Mouse (Mus musculus) thymus, adult 2 months (tissue): ENCODE measurements around the gene Ttc22.

Experiments used
- CTCF ChIP-seq: fragments of 200-500 bp; IDR thresholded peaks from 2 replicates; pipeline ENCODE4 v1.5.1; 2012; ENCODE audit warnings: mild to moderate bottlenecking, control low read depth, low read length, moderate library complexity, borderline replicate concordance; ENCODE audit not compliant: control insufficient read depth, poor library complexity, insufficient read depth; ENCODE audit errors: extremely low read depth
- POLR2A ChIP-seq: fragments of 200-500 bp; IDR thresholded peaks from 2 replicates; pipeline ENCODE4 v1.6.1; 2012; ENCODE audit warnings: mild to moderate bottlenecking, low read length, control low read depth, moderate library complexity; ENCODE audit not compliant: control insufficient read depth, poor library complexity, insufficient read depth; ENCODE audit errors: extremely low read depth

- TF ChIP-seq POLR2A (no peak), CTCF (no peak)
Measured at GRCm38 (mm10) chr4:106581176-106581864, 40.9 kb upstream of the Ttc22 start.
